Comparison of ENCODE assay signal across 17 mouse cellular contexts in genomic region chr9:62371745-62372555, GRCm38 (mm10). TPM values are rescaled to one million over a fixed set of nuclear protein-coding genes. Genes with fewer than 3 reads are reported as not detected.
DNase-seq lines count a peak whose midpoint lies in the region; ATAC-seq lines count a peak whose summit lies in the region.
"Had no signal": no experiment of that assay in that cellular context is flagged by ENCODE, and none has a peak within 500 bp of the region (broad histone marks: within the 10 kb centered on the region; RNA-seq: fewer than 3 reads in every experiment).

No protein-coding gene starts in this region.

- no peaks in the 10 kb centered on the region for H3K27me3 ChIP-seq in embryonic facial prominence, embryonic 14.5 days (replicated peaks; ENCODE audit: control insufficient read depth, insufficient read depth, low read length)
- H3K27me3 ChIP-seq in embryonic facial prominence, embryonic 10.5 days (replicated peaks; ENCODE audit: low read depth, poor library complexity, severe bottlenecking): no peaks in the 10 kb centered on the region
- H3K27me3 ChIP-seq in hindbrain, embryonic 12.5 days: no peaks in the 10 kb centered on the region
- no peaks in the 10 kb centered on the region for H3K27me3 ChIP-seq in hindbrain, embryonic 16.5 days (replicated peaks; ENCODE audit: control insufficient read depth, insufficient read depth, low read length)
- no peaks in the 10 kb centered on the region for H3K27me3 ChIP-seq in megakaryocyte, embryonic 14.5 days (replicated peaks)
- H3K27me3 ChIP-seq: limb, embryonic 13.5 days; midbrain, embryonic 12.5 days had no signal

- H3K27ac ChIP-seq in embryonic facial prominence, embryonic 14.5 days (replicated peaks; ENCODE audit: low read depth, low read length): no peak overlapping the region
- no peak overlapping the region for H3K27ac ChIP-seq in embryonic facial prominence, embryonic 10.5 days (replicated peaks)
- H3K27ac ChIP-seq in hindbrain, embryonic 12.5 days: 0 out of 2 replicates have a peak overlapping the region, but pooled peaks have one; percentile 23
- H3K27ac ChIP-seq in hindbrain, embryonic 16.5 days (ENCODE audit: low read depth, low read length): no peak overlapping the region
- H3K27ac ChIP-seq: kidney, postnatal 0 days; limb, embryonic 13.5 days; midbrain, embryonic 12.5 days had no signal

- no peak overlapping the region for H3K4me3 ChIP-seq in embryonic facial prominence, embryonic 14.5 days (ENCODE audit: low read depth, low read length)
- no peak overlapping the region for H3K4me3 ChIP-seq in embryonic facial prominence, embryonic 10.5 days
- no peak overlapping the region for H3K4me3 ChIP-seq in hindbrain, embryonic 12.5 days
- H3K4me3 ChIP-seq in hindbrain, embryonic 16.5 days (ENCODE audit: low read length): no peak overlapping the region
- peak overlapping the region; percentile 34 for H3K4me3 ChIP-seq in megakaryocyte, embryonic 14.5 days (replicated peaks)
- H3K4me3 ChIP-seq: limb, embryonic 13.5 days; midbrain, embryonic 12.5 days had no signal

- H3K9me3 ChIP-seq in embryonic facial prominence, embryonic 14.5 days (ENCODE audit: control insufficient read depth, low read length): no peaks in the 10 kb centered on the region
- H3K9me3 ChIP-seq in embryonic facial prominence, embryonic 10.5 days: no peaks in the 10 kb centered on the region
- H3K9me3 ChIP-seq in hindbrain, embryonic 12.5 days (replicated peaks): no peaks in the 10 kb centered on the region
- no peaks in the 10 kb centered on the region for H3K9me3 ChIP-seq in hindbrain, embryonic 16.5 days (ENCODE audit: control insufficient read depth, low read length)
- H3K9me3 ChIP-seq in megakaryocyte, embryonic 14.5 days: no peaks in the 10 kb centered on the region
- H3K9me3 ChIP-seq: limb, embryonic 13.5 days; midbrain, embryonic 12.5 days had no signal

- H3K4me1 ChIP-seq in embryonic facial prominence, embryonic 14.5 days (ENCODE audit: control insufficient read depth, insufficient read depth, low read length): peaks cover 16% of the 10 kb centered on the region; the same call in 1 of the 2 replicates
- H3K4me1 ChIP-seq in embryonic facial prominence, embryonic 10.5 days: peaks cover 66% of the 10 kb centered on the region
- H3K4me1 ChIP-seq in hindbrain, embryonic 12.5 days: peaks cover 59% of the 10 kb centered on the region
- H3K4me1 ChIP-seq in hindbrain, embryonic 16.5 days (ENCODE audit: control insufficient read depth, insufficient read depth, low read depth, low read length): peaks cover 14% of the 10 kb centered on the region
- H3K4me1 ChIP-seq in megakaryocyte, embryonic 14.5 days: peaks cover 77% of the 10 kb centered on the region

- DNase-seq in embryonic facial prominence, embryonic 14.5 days (ENCODE audit: low spot score): peak; percentile 65
- no peak for DNase-seq in embryonic facial prominence, embryonic 10.5 days (ENCODE audit: low spot score)
- no peak for DNase-seq in Muller cell, postnatal 12 days (ENCODE audit: inconsistent ontology term)
- DNase-seq in right cerebral cortex, postnatal 36 days (ENCODE audit: low spot score in 2 of 2): no peak
- DNase-seq: adrenal gland, postnatal 10 days; cerebellum, postnatal 10 days; heart, postnatal 36 days; layer of hippocampus, adult 9-11 months; spleen, adult 18-20 months; thymus, postnatal 14 days had no signal

- H3K36me3 ChIP-seq in embryonic facial prominence, embryonic 14.5 days (ENCODE audit: control insufficient read depth, insufficient read depth, low read length): peaks cover 47% of the 10 kb centered on the region
- peaks cover 77% of the 10 kb centered on the region for H3K36me3 ChIP-seq in embryonic facial prominence, embryonic 10.5 days (replicated peaks)
- peaks cover 47% of the 10 kb centered on the region for H3K36me3 ChIP-seq in hindbrain, embryonic 12.5 days
- H3K36me3 ChIP-seq in hindbrain, embryonic 16.5 days (ENCODE audit: control insufficient read depth, insufficient read depth, low read length): peaks cover 9% of the 10 kb centered on the region
- peaks cover 88% of the 10 kb centered on the region for H3K36me3 ChIP-seq in megakaryocyte, embryonic 14.5 days (replicated peaks; ENCODE audit: low read length)

- 63% methylated on average over 16 of the region's 16 CpGs for WGBS in embryonic facial prominence, embryonic 14.5 days
- WGBS in embryonic facial prominence, embryonic 10.5 days: 77% methylated on average over 16 of the region's 16 CpGs
- 83% methylated on average over 16 of the region's 16 CpGs for WGBS in hindbrain, embryonic 12.5 days
- WGBS in hindbrain, embryonic 16.5 days: 67% methylated on average over 16 of the region's 16 CpGs

- H3K4me2 ChIP-seq in embryonic facial prominence, embryonic 14.5 days (ENCODE audit: low read depth, low read length): no peak overlapping the region
- H3K4me2 ChIP-seq in hindbrain, embryonic 12.5 days (replicated peaks): no peak overlapping the region
- H3K4me2 ChIP-seq in hindbrain, embryonic 16.5 days (ENCODE audit: low read length): no peak overlapping the region
- H3K4me2 ChIP-seq: limb, embryonic 13.5 days; midbrain, embryonic 12.5 days had no signal

- no peak overlapping the region for H3K9ac ChIP-seq in embryonic facial prominence, embryonic 14.5 days (ENCODE audit: low read depth, low read length)
- no peak overlapping the region for H3K9ac ChIP-seq in hindbrain, embryonic 12.5 days
- H3K9ac ChIP-seq in hindbrain, embryonic 16.5 days (ENCODE audit: low read depth, low read length): no peak overlapping the region
- H3K9ac ChIP-seq: limb, embryonic 13.5 days; midbrain, embryonic 12.5 days had no signal

- peak; percentile 53; the same call in 1 of the 2 replicates for ATAC-seq in embryonic facial prominence, embryonic 14.5 days (ENCODE audit: low read depth)
- no peak for ATAC-seq in hindbrain, embryonic 12.5 days (ENCODE audit: low FRiP score)
- no peak for ATAC-seq in hindbrain, embryonic 16.5 days
- no peak for ATAC-seq in megakaryocyte, adult 5-6 weeks (ENCODE audit: poor library complexity, severe bottlenecking)

RNA-seq across cellular contexts. Expression of gene Anp32a, which starts 30.9 kb away (rescaled TPM):
- polyA plus RNA-seq in embryonic facial prominence, embryonic 14.5 days (2014; fragmentation: Nextera tagmentation; extraction: Ambion mirVana): 107 and 112 TPM in 2 replicates
- polyA plus RNA-seq in embryonic facial prominence, embryonic 10.5 days (2016; fragmentation: Nextera tagmentation; extraction: Ambion mirVana): 208 and 232 TPM in 2 replicates
- polyA plus RNA-seq in hindbrain, embryonic 12.5 days (2016; fragmentation: Nextera tagmentation; extraction: Ambion mirVana): 166 and 171 TPM in 2 replicates
- polyA plus RNA-seq in hindbrain, embryonic 16.5 days (2015; fragmentation: Nextera tagmentation; extraction: Ambion mirVana): 115 and 156 TPM in 2 replicates
- 15.3 and 263 TPM in 2 replicates for polyA plus RNA-seq in megakaryocyte, embryonic 14.5 days (2012; ENCODE audit: insufficient read depth, low replicate concordance)
- 257 and 275 TPM in 2 replicates for total RNA-seq in megakaryocyte, adult 5-6 weeks (2015)
- 587 and 621 TPM in 2 replicates for total RNA-seq in megakaryocyte, adult 5-6 weeks (2017)
